Mouse (Mus musculus) liver, postnatal 0 days (tissue): ENCODE data around the gene Ercc1.

ENCODE experiments used
- CTCF ChIP-seq: sonication (generic); IDR thresholded peaks from 2 replicates; pipeline ENCODE4 v1.5.1; 2016; ENCODE audit warnings: antibody characterized with exemption, low read depth
- EP300 ChIP-seq: IDR thresholded peaks from 2 replicates; pipeline ENCODE4 v1.6.1; 2016; ENCODE audit warnings: antibody characterized with exemption, low read depth, mild to moderate bottlenecking

- TF ChIP-seq CTCF (no peak), EP300 (no peak)
Observed at GRCm38 (mm10) chr7:19307739-19308453, 36.7 kb upstream of the Ercc1 start.
